Mouse (Mus musculus) right cerebral cortex, postnatal 4 days (tissue): Measurements from ENCODE around the gene Col8a2.

ENCODE experiments used
- DNase-seq: peaks from one replicate; pipeline ENCODE4 v3.0.0-alpha.2; 2022

Col8a2 gene

DNA sequence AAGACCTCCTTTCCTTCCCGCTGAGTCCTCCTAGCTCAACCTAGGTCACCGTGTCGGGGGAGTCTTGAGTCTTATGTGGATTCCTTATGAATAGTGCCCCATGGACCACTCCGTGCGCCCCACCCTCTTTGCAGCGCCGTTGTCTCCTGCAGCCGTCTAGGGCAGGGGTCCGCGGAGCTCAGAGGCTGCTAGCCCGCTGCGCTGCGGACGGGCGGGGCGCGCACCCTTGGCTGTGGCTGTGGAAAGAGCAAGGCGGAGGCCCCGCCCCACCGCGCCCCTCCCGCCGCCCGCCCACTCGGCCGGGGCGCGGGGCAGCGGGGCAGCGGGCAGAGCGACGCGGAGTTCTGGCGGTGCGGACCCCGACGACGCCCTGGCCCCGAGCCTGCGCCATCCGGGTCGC, at the start of gene Col8a2:
Col8a2 (plus strand) TSS at position 302 of the 400 bp plus-strand sequence.
- DNase-seq = no peak

DNA sequence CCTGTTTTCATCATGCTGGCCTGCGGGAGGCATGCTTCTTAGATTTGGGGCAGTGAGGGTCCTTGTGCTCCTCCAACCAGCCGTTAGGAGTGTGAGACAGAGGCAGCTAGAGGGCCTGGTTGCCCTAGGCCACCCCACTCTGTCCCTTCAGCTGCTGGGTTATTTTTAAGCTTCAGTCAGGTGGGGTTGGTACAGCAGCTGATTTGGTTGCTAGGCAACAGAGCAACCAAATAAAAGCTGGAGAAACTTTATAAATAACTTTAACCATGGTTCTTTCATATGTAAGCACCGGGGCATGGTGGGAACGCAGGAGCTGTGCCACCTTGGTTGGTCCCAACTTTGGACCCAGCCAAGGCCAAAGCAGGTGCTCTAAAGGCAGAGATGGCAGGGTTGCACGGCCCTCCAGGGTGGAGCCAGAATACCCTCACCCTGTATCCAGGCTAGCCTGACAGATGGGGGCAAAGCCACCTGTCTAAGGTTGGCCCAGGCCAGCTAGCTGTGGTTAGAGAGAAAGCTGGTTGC, 48.8 kb upstream of the Col8a2 start:
- DNase-seq = no peak

DNA sequence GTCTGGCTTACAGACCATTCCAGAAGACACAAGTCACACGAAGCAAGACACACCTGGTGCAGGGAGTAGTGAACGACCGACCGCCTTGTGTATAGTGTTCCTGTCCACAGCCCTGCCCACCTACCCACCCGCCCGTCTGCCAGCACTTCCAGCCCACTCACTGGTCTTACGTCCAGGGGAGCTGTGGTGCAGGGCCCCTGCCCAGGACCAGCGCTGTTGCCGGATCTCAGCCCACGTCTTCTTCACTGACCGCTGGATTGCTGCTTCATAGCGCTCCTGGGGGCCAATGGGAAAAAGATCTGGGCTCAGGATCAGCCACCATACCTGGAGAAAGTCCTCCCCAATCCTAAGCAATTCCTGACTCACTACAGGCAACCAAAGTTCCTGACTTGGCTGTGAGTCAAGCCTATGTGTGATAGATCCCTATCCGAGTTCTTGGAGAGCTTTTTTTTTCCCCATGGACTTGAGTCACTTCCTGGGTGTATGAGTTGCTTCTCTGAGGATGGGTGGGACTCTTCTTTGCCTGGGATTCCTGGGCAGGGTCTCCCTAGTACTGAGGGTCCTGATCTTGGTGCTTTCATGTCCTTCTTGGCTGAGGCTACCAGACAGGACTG, 46.6 kb upstream of the Col8a2 start:
- no peak for DNase-seq

DNA sequence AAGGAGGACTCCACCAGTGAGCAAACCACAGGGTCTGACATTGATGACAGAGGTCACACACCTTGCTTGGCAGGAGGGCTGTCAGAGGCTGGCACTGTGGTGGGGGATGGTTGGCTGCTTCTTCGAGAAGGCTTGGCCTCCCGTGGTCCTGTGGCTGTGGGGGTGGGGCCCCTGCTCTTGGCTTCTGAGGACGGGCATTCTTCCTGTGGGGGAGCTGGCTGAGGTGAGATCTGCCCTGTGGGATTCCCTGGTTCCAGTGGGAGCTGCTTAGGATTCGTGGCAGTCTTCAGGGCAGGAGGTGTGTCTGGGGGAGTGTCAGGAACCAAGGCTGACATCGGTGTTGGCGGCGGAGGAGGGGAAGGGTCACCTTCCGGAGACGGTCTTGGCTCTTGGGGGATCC, 44.6 kb upstream of the Col8a2 start:
- no peak for DNase-seq

DNA sequence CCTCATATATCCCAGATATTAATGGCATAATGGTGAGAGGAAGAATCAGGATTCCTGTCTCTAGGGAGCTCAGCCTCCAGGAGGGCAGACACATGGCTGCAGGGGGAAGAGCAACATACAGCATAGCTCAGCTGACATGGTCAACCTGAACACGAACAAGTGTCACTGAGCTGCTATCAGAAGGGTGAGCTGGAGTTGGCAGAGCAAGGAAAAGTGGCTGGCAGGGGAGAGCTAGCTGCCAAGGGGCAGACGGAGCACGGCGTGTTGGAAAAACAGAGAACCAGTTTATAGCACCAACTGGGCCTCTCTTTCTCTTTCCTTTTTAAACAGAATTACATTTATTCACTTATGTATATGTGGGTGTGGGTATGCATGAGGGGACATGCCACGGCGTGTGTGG, 44.1 kb upstream of the Col8a2 start:
- DNase-seq = no peak

DNA sequence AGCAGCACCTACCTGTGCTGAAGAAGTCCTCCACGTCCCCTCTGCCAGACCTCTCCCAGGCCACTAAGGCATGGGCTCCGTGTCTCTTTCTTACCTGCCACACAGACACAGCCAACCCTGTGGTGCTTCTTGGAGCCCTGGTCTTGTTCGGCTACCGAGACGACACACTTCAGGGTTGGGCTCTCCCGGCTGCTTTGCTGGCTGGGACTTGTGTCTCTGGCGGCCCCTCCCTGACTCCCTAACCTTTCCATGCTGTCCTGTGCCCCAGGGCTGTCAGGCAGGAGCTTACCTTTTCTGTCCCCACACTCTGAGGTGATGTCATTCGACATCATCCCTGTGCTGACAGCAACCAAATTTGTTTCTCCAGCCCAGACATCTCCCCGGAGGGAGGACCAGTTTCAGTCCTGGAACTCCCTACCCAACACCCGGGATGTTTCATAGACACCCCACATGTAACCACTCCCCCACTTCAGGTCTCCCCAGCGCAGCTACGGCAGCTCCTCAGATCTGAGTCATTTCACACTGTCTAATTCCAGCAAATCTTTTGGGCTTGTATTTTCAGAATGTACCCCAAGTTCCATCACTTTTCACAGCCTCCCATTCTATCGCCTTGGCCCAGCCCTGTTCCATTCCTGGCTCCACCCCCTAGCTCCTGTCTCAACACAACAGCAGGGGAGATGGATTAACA, 40.2 kb upstream of the Col8a2 start:
- no peak for DNase-seq

DNA sequence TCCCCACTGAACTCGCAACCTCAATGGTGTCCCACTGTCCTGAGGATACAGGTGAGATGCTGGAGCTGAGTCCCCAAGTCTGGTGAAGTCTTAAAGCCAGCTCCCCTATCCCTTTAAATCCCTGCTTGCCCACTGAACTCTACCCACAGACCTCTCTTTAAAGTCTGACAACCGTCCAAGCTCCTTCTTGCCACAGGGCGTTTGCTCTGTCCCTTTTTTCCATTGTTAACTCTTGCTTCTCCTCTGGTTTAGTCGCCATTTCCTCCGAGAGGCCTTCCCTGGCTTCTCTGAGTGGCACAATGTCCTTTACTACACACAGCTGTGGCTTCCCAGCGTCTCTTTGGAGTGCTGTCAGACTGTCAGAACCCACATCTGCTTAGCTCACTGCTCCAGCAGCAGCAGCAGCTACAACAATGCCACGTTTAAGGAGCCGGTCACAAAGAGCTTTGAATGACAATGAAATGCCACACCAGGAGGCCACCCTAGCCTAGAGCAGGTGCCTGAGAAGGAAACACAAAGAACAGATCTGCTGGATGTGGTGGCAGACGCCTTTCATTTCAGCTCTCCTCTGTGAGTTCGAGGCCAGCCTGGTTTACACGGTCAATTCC, 38.2 kb upstream of the Col8a2 start:
- no peak for DNase-seq

DNA sequence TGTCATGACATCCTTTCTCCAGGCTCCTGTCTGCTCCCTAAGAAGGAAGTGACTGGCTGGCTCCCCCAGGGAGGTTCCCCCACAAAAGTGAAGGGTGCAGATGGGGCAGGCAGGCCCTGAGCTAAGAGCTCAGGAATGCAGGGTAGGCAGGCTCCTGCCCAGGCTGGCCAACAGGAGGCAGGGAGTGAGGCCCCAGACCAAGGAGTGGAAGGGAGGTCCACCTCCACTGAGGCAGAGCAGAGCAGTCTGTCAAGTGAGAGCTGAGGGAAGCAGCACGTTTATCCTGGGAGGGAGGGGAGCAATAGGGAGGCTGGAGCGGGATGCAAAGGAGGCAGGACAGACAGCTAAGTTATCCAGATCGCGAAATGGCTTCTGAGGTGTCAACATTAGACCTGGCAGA, 35.9 kb upstream of the Col8a2 start:
- DNase-seq = no peak

DNA sequence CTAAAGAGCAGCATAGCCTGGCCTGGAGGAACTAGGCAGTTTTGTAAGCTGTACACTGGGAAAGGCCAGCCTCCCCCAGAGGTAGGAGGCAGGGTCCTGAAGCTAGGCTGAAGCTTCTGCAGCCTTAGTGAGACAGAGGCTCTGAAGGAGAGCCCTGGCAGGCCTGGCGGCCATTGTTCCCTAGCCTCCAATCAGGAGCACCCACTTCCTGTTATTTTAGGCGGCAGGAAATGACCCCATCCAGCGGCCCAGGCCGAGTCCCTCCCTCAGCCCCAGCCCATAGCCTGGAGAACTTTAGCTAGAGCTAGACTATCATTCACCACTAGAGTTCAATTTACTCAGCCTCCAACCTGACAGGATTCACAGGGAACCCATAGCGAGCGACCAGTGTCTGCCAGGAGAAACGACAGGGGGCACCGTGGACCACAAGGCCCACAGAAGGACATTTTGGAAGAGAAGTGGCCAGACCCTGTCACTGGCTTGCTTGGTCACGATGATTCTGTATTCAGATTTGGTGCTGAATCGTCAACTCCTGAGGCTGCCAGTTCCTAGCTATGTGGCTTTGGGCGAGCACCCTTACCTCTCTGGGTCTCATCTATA, 34.8 kb upstream of the Col8a2 start:
- no peak for DNase-seq

DNA sequence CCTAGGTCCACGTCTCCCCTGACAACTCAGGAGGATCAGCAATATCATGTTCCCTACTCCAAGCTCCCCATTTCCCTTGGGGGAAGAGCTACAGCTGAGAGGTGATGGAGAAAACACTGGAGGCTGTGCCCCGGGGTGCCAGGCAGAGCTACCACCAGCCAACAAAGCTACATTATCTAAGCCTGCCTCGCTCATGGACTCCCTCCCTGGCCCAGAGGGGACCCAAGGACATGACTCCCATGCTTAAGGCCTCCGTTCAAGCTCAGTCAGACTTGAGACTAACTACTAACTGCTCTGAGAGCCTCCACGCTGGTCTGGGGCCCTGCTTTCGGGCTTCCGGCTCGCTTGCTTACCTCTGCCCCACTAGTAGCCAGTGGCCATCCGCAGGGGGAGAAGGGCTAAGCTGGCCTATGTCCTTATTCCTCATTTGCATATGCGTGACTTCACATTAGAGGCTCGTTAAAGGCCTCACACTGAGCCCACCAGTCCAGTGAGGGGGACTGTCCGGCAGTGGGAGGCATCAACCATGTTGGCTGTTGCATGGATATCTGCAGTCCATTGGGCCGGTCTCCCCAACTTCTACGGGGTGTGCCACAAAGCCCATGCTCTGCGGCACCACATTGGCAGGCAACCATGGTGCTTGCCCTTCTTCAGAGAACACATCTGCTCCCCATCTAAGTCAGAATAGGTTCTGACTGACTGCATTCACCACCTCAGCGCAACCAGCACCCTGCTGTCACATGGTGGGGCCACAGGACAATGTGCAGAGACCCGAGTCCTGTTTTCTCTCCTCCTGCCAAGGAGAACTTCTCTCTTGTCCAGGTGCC, 34.0 kb upstream of the Col8a2 start:
- DNase-seq = no peak

DNA sequence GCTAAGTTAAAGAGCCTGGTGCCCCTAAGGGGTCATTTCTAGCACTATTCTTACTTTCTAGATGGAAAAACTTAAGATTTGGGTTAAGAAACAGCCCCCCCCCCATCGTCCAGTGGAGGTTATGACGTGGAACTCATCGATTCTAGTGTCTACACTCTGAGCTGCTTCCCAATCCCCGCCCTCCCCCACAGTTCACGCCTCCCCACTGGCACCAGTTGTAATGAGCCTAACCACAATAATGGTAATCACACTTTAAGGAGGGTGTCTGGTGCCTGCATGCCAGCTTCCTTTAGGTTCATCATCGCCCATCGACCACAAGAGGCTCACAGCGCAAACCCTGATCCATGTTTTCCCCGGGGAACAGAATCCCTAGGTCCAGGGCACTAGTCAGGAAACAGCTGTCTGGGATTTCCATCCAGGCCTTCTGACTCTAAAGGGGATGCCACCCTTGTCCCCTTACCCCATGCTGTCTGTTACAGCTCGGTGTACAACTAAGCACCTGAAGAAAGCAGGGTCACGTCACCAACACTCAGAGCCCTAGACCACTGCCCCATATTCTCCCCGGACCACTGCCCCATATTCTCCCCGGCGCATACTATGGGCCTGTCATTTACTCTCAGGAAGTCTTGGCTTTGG, 32.8 kb upstream of the Col8a2 start:
- no peak for DNase-seq

DNA sequence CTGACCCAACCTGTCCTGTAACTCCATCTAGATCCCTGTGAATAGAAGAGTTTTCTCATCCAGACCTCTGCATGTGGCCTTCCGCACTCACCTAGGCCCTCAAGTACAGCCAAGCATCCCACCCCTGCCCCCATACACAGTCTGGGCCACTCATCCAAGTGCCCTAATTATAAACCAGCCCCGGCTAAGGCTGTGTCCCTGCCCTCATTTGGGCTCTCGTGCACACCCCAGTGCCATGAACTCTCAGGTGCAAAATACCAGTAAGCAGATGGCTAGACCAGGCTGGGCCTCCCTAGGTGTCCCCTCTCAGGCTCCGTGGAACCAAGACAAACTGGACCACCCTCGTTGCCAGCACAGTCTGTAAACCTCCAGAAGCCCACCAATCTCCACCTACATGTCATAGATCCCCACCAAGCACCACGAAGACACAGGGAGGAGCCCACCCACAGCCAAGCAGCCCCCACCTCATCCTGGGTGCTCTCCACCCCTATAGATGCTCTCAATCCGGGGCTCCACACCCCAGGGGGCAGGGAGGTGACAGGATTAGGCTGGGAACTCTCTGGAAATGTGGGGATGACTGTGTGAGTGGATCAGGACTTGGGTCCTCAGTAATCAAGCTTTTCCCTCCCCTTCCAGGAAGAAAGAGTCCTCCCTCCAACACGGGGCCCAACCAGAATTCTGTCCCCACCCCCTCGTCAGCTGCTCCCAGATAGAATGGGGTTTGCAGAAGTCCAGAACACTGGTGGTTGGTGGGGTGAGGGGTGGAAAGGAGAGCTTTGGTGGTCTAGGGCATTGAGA, 32.1 kb upstream of the Col8a2 start:
- peak; percentile 56 for DNase-seq

DNA sequence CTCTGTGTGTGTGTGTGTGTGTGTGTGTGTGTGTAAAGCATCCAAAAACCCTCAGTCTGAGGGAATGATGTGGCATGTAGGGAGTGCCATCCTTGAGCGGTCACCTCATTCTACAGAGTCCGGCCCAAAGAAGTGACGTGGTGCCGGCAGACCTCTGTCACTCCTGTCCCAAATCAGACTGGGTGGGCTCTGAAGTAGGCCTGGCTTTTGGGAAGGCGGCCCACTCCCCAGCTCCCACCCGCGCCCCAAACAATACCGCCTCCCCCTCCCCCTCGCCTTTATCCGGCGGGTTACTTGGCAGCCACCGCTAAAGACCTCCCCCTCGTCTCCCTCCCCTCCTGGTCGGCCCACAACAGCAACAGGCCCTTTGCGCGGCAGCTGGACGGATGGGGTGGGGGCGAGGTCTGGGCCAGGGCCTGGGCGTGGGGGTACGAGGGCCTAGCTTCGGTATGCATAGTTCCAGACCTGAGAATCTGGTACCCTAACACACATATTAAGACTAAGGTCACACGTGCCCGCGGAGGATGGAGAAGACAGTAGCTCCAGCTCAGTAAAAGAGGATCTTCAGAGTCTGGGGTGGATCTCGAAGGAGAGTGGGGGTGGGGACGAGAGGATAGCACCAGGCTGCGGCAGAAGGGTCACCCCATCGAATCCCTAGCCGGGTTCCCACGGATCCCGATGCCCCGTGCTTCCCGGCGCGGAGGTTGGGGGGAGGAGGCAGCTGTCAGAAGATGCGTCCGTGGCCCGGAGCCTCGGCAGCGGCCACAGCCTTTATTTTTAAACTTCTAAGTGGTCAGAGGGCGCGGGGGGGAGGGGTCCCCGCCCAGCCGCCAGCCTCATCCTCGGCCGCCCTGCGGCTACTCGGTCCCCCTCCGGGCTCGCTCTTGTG, 31.2 kb upstream of the Col8a2 start:
- peak; percentile 63 for DNase-seq

DNA sequence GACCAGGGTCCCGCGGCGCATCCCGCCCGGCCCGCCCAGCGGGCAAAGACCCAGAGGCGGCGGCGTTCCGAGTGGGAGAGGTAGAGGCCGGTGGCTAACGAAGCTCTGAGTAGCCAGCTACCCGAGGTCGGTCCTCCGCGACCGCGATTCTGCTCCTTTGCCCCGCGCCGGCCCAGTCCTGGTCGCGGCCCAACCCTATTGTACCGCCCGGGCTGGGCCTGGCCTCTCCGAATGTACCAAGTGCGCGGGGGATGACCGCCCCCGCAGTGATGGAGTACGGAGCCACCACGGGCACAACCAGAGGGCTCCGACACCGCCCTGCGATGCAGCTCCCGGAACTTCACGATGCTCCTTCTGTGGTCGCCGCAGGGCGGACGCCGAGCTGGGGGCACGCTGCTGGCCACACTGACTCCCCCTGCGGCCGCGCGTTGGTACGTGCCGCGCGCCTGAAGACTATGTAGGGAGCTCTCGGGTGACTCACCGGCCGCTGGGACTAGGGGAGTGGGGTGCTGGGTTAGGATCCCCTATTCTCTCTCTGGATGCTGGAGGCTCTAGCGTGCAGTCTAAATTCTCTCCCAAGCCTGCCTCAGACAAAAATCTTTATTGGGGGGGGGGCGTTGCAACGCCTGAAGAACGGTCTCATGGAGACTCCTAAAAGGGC, 30.3 kb upstream of the Col8a2 start, which contains the start of gene Map7d1:
Map7d1 (minus strand) TSS at position 213 of the 661 bp plus-strand sequence.
- peak; percentile 86 for DNase-seq

DNA sequence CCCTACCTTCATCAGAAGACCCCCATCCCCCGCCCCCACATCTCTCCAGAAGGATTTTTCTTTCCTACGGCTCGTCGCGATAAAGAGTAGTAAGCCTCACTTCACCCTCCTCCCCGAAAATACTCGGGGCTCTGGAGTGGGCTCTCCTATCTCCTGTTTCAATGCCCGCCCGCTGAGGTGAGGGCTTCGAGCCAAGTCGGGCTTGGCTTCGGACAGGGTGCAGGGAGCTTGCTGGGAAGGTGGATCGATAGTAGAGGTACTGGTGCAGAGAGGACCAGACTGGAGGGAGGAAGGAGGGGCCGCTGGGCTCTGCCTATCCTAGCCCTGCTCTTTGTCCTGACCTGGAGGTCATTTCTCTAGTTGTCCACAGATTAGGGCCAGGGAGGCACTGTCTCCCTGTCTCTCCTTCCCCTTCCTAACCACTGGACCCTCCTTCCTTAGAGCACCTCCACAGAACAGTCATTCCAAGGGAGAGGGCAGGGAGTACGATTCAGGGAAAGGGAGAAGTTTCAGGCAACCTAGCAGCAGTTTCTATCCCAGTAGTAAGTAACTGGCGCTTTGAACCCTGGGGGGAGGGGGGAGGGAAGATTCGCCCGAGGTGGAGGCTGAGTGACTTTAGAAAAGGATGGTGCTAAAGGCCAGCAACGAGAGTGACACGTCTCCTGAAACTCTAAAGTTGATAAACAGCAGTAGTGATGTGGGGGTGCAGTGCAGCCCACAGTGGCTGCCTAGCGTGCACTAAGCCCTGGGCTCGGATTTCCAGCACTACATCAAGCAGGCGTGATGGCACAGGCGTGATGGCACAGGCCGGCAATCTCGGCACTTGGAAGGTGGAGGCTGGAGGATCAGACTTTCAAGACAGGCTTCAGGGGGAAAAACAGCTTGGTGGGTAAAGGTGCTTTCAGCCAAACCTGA, 29.4 kb upstream of the Col8a2 start:
- peak; percentile 43 for DNase-seq

DNA sequence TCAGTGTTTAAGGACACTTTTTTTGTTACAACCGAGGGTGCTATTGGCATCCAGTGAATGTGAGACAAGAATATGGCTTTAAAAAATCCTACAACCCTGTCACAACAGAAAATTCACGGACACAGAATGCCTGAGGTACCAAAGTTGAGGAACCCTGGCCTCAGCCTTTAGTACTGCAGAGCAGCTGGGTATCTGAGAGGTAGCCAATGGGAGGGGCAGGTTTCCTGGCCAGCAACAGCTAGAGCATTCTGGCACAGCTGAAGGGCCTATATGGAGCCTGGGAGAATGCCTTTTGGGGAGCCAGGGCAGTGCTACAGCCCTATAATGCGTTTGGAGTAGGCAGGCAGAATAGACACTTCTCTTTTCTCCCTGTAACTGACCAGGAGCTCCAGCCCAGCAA, 27.5 kb upstream of the Col8a2 start:
- no peak for DNase-seq

DNA sequence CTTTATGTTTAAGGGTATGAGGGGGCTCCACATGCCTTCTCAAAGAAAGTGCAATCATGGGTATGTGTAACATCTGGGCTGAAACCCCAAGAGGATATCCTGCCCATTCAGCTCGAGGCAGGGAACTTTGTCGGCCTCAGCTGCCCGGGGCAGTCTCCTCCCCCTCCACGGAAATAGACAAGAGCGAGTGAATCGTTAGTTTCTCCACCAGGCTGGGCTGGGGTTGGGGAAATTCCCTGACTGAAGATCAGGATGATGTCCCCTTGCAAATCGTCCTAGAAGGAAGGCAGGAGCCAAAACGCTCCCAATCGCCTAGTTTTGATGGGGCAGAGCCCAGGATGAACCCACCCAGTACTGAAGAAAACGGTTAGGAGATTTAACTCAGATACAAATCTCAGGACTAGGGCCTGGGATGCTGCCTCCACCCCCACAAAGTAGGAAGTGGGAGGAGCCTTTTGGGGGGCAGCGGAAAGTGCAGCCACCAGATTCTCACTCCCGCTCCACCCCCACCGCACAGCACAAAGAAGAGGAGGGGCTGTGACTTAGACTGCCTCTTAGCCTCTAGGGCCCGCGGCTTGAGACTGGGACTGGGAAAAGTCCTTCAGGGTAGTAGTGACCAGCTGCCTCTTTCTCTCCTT, 27.0 kb upstream of the Col8a2 start:
- no peak for DNase-seq
